Mouse (Mus musculus) cerebellum, postnatal 36 days (tissue): Measurements from ENCODE around the gene Olfr994.

ENCODE experiments used
- DNase-seq, 2 experiments: peaks; one replicate each; pipeline ENCODE4 v3.0.0; 2021 to 2022; ENCODE audit warnings: mixed read lengths in 2 of 2

Olfr994 gene

DNA sequence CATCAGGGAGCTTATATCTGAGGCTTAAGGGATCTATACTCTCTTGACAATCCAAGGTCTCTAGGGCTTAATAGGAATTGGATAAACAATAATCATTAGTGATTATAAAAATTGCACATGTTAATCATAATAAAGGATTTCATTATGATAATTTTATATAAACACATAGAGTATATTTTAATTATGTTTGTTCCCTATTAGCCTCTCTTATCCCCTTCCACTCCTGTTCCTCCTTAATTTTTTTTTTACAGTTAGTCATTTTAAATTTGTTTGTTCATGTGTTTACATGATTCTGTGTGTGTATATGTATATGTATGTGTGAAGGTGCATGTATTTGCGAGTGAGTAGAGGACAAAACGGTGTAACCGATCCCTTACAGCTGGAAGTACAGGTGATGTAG lies at the start of gene Olfr994:
Gene Olfr994, minus strand, starts transcription at position 101 of the 400 bp plus-strand sequence.
- no peak for DNase-seq

DNA sequence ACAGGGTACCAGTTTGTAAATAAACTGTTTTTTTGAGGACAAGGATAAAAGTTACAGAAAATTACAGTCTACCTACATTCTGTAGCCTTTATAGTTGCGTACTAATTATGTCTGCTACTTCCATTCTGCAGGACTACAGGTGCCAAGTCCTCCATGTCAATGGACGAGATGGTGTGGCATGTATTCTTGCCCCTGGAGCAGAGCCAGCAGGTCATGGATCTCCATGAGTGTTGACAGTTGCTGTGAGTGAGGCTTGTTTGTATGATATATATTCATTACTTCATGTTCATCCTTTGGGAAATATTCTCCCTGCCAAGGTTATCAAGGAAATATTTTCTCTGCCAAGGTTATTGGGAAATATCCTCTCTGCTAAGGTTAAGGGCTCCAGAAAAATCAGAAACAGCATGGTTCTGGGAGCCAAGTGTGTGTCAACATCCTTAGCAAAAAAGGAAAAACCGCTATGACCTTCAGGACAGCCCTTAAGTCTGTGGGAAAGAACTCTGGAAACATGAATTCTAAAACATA lies 30.6 kb upstream of the Olfr994 start:
- no peak for DNase-seq

DNA sequence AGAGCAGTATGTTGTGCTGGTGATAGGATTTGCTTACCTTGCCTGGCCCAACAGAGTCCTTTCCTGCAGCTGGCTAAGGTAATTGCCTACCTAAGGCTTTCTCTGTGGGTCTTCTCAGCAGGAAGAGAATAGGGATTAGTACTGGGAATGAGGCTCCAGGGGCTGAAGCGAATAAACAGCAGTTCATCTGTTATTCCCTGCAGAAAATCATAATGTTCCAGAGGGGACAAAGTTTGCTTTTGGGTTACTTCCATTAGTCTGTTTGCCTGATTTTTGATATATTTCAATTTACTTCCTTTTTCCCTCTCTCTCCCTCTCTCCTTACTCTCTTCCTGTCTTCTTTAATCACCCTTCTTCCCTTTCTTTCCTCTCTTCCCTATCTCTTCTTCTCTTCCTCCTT lies 7.3 kb upstream of the Olfr994 start, which contains the start of gene Olfr995:
Gene Olfr995, minus strand, starts transcription at position 101 of the 400 bp plus-strand sequence.
- DNase-seq: no peak

DNA sequence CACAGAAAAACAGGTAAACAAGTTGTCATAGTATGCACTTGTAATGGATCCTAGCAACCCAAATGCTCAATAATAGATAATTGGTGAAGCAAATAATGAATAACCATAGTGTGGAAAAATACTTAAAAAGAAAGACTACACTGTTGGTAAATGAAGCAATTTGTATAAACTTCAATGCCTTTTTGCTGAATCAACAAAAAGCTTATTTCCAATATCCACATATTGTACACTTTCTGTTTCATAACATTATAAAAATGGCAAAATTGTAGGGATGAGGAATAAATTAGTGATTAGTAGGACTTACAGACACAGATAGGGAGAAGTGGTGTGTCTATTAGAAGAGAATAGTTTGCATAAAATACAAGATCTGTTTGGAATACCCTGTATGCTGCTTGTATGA lies 6.3 kb upstream of the Olfr994 start:
- no peak for DNase-seq

DNA sequence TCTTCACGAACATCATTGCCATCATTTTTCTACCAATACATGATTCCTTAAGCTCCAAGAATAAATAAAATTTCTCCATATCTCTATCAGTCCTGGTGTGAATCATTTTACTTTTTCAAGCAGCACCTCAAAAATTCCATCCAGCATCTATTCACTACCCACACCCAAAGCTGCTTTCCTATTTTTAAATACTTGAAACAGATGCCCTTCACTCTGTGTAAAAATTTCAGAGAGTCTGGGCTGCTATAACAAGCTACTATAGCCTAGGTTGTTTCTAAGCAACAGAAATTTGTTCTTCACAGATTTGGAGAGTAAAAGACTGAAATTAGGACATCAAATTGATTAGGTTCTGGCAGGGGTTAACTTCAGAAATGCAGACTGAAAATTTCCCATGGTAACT lies 10.4 kb downstream of the Olfr994 start:
- DNase-seq: no peak

DNA sequence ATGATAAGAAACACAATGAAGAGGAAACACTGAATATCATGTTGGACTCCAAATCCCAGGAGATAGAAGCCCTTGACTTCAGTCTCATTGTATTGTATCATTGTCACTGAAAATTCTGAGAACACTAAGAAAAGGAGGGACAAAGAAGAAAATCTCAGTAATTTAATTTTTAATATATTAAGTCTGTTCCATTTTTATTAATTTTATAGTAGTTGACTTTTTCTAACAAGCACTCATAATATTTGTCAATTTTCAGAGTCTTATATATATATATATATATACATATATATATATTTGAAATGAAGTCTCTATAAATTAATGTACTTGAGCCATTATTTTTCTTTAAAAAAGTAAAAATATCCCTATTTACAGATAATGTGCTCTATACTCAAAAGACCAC lies 21.5 kb downstream of the Olfr994 start, which contains the start of gene Olfr993:
Gene Olfr993, minus strand, starts transcription at position 101 of the 400 bp plus-strand sequence.
- DNase-seq: no peak

DNA sequence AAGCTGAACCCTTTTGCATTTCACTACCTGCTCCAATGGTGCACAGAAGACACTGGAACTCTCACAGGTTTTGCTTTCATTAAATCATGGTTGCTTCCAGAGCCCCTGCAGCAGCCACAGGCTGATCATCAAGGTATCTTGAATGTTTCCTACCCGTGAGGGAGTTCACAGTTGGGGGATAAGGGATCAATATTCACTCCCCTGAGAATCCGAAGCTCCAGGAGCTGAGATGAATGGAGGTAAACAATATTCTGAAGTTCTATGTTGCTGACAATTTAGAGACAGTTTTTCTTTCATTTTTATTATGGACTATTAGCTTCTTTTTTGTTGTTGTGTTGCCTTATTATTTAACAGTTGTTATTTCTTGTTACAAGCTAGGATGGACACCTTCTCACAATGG lies 26.9 kb downstream of the Olfr994 start, which contains the start of gene Olfr992:
Gene Olfr992, minus strand, starts transcription at position 101 of the 400 bp plus-strand sequence.
- no peak for DNase-seq
